Mouse (Mus musculus): ENCODE data around the gene Tspan9.

DNA sequence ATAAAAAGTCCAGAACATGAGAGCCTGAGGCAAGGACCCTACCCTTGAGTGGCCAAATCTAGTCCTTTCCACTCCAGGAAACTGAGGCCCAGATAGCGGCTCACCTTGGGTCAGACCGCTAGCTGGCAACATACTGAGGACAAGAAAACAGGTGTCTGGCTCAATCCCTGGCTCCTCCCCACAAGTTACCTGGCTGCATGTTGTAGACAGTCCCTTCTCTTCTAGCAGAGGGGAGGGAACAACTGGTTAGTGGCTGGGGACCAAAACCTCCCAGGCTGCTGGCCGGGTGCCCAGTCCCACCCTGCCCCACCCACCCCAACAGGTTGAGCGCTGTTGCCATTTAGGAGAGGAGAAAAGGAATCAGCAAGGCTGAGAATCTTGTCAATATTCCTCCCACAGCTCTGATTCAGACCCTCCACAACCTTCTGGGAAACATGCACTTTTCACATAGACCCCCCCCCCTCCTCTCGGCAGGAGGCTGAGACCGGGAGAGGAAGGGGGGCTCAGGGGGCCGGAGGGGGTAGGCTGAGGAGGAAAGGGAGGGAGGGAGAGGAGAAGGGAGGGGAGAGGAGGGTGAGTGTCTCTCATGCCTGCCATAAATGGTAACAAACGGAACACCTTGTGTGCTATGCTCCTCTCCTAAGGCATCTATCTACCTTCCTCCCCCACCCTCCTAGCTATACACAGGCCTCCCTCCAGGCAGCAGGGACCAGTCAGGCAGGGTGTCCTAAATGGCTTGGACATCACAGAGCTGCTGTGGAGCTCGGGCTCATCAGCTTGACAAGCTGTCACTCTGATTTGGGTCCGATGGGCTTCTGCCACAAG, 122.1 kb downstream of the Tspan9 start:
- TF ChIP-seq GATA1 (IDR thresholded peaks at IDR 0.05; ENCODE audit: borderline replicate concordance, low read length) (no peak), FLI1 (IDR thresholded peaks at IDR 0.05; ENCODE audit: low read length) (no peak)
